8 mouse cellular contexts compared by ENCODE assay signal in genomic region chr11:108425592-108425921, GRCm38 (mm10). TPM values are rescaled to one million over a fixed set of nuclear protein-coding genes. Genes with fewer than 3 reads are reported as not detected.
DNase-seq lines count a peak whose midpoint lies in the region; ATAC-seq and TF ChIP-seq lines count a peak whose summit lies in the region.

No protein-coding gene starts in this region.

- H3K27me3 ChIP-seq in heart, postnatal 0 days (ENCODE audit: control insufficient read depth, insufficient read depth, low read length) = no peaks in the 10 kb centered on the region
- H3K27me3 ChIP-seq in liver, embryonic 12.5 days (replicated peaks) = peaks cover 43% of the 10 kb centered on the region

- TF ChIP-seq CTCF in layer of hippocampus, adult 2 months (conservative IDR thresholded peaks at IDR 0.05) = no peak
- TF ChIP-seq CTCF in heart, postnatal 0 days (IDR thresholded peaks at IDR 0.05; ENCODE audit: low read depth) = no peak

- H3K36me3 ChIP-seq in heart, postnatal 0 days (replicated peaks; ENCODE audit: control insufficient read depth, insufficient read depth, low read length) = no peaks in the 10 kb centered on the region
- no peaks in the 10 kb centered on the region for H3K36me3 ChIP-seq in liver, embryonic 12.5 days

- H3K4me1 ChIP-seq in brown adipose tissue, adult 24 weeks (ENCODE audit: control insufficient read depth, insufficient read depth, insufficient read length, low read length) = no peaks in the 10 kb centered on the region
- no peaks in the 10 kb centered on the region for H3K4me1 ChIP-seq in heart, postnatal 0 days (ENCODE audit: control insufficient read depth, insufficient read depth)
- H3K4me1 ChIP-seq in liver, embryonic 12.5 days = peaks cover 18% of the 10 kb centered on the region; the same call in 1 of the 2 replicates

- WGBS in heart, postnatal 0 days = 4% methylated on average over 14 of the region's 14 CpGs
- WGBS in liver, embryonic 12.5 days (ENCODE audit: insufficient replicate concordance) = 9% methylated on average over 14 of the region's 14 CpGs

- no peak for TF ChIP-seq EP300 in heart, postnatal 0 days (IDR thresholded peaks at IDR 0.05; ENCODE audit: low read depth)

- peak; percentile 40 for ATAC-seq in heart, postnatal 0 days (ENCODE audit: insufficient read depth, low read depth)
- ATAC-seq in liver, embryonic 12.5 days = peak; percentile 9

- H3K27ac ChIP-seq in layer of hippocampus, adult 2 months = peak overlapping the region; percentile 87; the same call in 1 of the 2 replicates
- no peak overlapping the region for H3K27ac ChIP-seq in brown adipose tissue, adult 24 weeks (replicated peaks; ENCODE audit: low read depth, low read length)
- peak overlapping the region; percentile 46 for H3K27ac ChIP-seq in heart, postnatal 0 days (ENCODE audit: low read depth)
- no peak overlapping the region for H3K27ac ChIP-seq in liver, embryonic 12.5 days

- no peak for DNase-seq in layer of hippocampus, adult 2 months (ENCODE audit: low spot score in 2 of 2)
- DNase-seq in layer of hippocampus, adult 18-20 months (ENCODE audit: low spot score in 2 of 2) = no peak
- no peak for DNase-seq in heart, postnatal 0 days (ENCODE audit: low spot score)
- DNase-seq in T-cell, adult 2 months (ENCODE audit: low spot score) = no peak
- DNase-seq in urinary bladder, postnatal 4 days (ENCODE audit: low spot score in 2 of 2) = no peak
- DNase-seq in gastrocnemius, postnatal 10 days = no peak

- no peaks in the 10 kb centered on the region for H3K9me3 ChIP-seq in heart, postnatal 0 days (replicated peaks; ENCODE audit: control insufficient read depth, low read length)
- H3K9me3 ChIP-seq in liver, embryonic 12.5 days (replicated peaks) = no peaks in the 10 kb centered on the region

- H3K4me3 ChIP-seq in layer of hippocampus, adult 2 months = peak overlapping the region; percentile 56
- H3K4me3 ChIP-seq in brown adipose tissue, adult 24 weeks (ENCODE audit: insufficient read depth, low read depth, low read length) = peak overlapping the region; percentile 63
- peak overlapping the region; percentile 79 for H3K4me3 ChIP-seq in heart, postnatal 0 days (ENCODE audit: low read depth, low read length)
- peak overlapping the region; percentile 66 for H3K4me3 ChIP-seq in liver, embryonic 12.5 days

- H3K9ac ChIP-seq in heart, postnatal 0 days (replicated peaks; ENCODE audit: low read depth, low read length) = peak overlapping the region; percentile 79
- H3K9ac ChIP-seq in liver, embryonic 12.5 days = peak overlapping the region; percentile 75

- peak overlapping the region; percentile 90 for H3K4me2 ChIP-seq in heart, postnatal 0 days (ENCODE audit: low read depth, low read length)
- H3K4me2 ChIP-seq in liver, embryonic 12.5 days = peak overlapping the region; percentile 90

RNA-seq across cellular contexts. Expression of gene Cep112, which starts 0.6 kb away (rescaled TPM):
- 10 to 100 TPM; 21.0 to 23.1 TPM for total RNA-seq in layer of hippocampus, adult 2 months (2021)
- total RNA-seq in layer of hippocampus, adult 18-20 months (2021) = 10 to 100 TPM; 22.6 to 26.0 TPM
- polyA plus RNA-seq in brown adipose tissue, adult 24 weeks (2012; ENCODE audit: insufficient read depth, insufficient read length, missing spikeins) = 2.1 and 4.0 TPM in 2 replicates
- 0.46 and 1.2 TPM in 2 replicates for total RNA-seq in heart, postnatal 0 days (2014; rRNA removed; ENCODE audit: low replicate concordance)
- 5.0 and 5.8 TPM in 2 replicates for polyA plus RNA-seq in heart, postnatal 0 days (2015; fragmentation: Nextera tagmentation; extraction: Ambion mirVana)
- polyA plus RNA-seq in liver, embryonic 12.5 days (2016; fragmentation: Nextera tagmentation; extraction: Ambion mirVana) = 2.7 and 2.8 TPM in 2 replicates
- total RNA-seq in gastrocnemius, postnatal 10 days (2021) = 10 to 100 TPM in 1 of 2 experiments, 1 to 10 TPM in 1; 8.6 to 10.7 TPM

Comparison
In these comparisons a context has a peak if more than half of its experiments do, and no peak if none do; other contexts are left out.
1. H3K27ac ChIP-seq: peak in layer of hippocampus, adult 2 months (single experiment) and heart, postnatal 0 days (single experiment); none in brown adipose tissue, adult 24 weeks (single experiment) and liver, embryonic 12.5 days (single experiment).
2. Peak in every context shown above with its lines, with median percentiles within 50 percentile points of each other: H3K4me3 ChIP-seq.